In the genomic region with DNA sequence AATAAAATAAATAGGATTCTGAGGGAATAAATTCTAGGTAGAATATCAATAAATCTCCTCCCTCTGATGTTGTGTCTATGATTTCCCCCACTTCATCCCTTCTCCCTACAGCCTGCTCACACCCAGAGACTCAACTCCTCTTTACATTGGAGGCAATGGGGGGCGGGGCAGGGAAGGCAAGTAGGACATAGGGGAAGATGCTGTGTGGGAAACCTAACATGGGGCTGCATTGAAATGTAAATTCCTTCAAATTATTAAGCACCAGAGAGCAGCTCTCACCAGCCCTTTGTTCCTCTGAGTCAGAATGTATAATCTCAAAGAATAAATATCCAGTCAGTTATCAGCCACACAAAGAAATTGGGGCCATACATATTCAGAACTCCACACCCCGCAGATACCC, we compare ENCODE assay signal across 25 mouse cellular contexts.
DNase-seq lines count a peak whose midpoint lies in the region; ATAC-seq and TF ChIP-seq lines count a peak whose summit lies in the region.
"Had no signal": no experiment of that assay in that cellular context is flagged by ENCODE, and none has a peak within 500 bp of the region (broad histone marks: within the 10 kb centered on the region; RNA-seq: fewer than 3 reads in every experiment).

No protein-coding gene starts in this region.

- no peak overlapping the region for H3K4me2 ChIP-seq in hindbrain, postnatal 0 days (ENCODE audit: low read depth, low read length)
- no peak overlapping the region for H3K4me2 ChIP-seq in forebrain, embryonic 12.5 days
- no peak overlapping the region for H3K4me2 ChIP-seq in midbrain, embryonic 11.5 days
- H3K4me2 ChIP-seq: limb, embryonic 13.5 days; liver, embryonic 12.5 days had no signal

- H3K9me3 ChIP-seq in hindbrain, embryonic 10.5 days, result no peaks in the 10 kb centered on the region
- no peaks in the 10 kb centered on the region for H3K9me3 ChIP-seq in hindbrain, postnatal 0 days (ENCODE audit: low read length)
- H3K9me3 ChIP-seq in forebrain, embryonic 12.5 days, result no peaks in the 10 kb centered on the region
- no peaks in the 10 kb centered on the region for H3K9me3 ChIP-seq in midbrain, embryonic 11.5 days (ENCODE audit: control insufficient read depth, low read length)
- H3K9me3 ChIP-seq: limb, embryonic 13.5 days; liver, embryonic 12.5 days had no signal

- H3K4me1 ChIP-seq in hindbrain, embryonic 10.5 days (replicated peaks), result peaks cover 29% of the 10 kb centered on the region
- no peaks in the 10 kb centered on the region for H3K4me1 ChIP-seq in hindbrain, postnatal 0 days (ENCODE audit: insufficient read depth, low read length)
- peaks cover 21% of the 10 kb centered on the region for H3K4me1 ChIP-seq in forebrain, embryonic 12.5 days
- peaks cover 11% of the 10 kb centered on the region for H3K4me1 ChIP-seq in midbrain, embryonic 11.5 days (ENCODE audit: control insufficient read depth, insufficient read depth, low read length)
- H3K4me1 ChIP-seq: limb, embryonic 13.5 days; liver, embryonic 12.5 days had no signal

- 52% methylated on average over 2 of the region's 2 CpGs for WGBS in hindbrain, embryonic 10.5 days
- WGBS in hindbrain, postnatal 0 days, result 24% methylated on average over 2 of the region's 2 CpGs
- 59% methylated on average over 2 of the region's 2 CpGs for WGBS in forebrain, embryonic 12.5 days
- 64% methylated on average over 2 of the region's 2 CpGs for WGBS in midbrain, embryonic 11.5 days

- no peaks in the 10 kb centered on the region for H3K36me3 ChIP-seq in hindbrain, embryonic 10.5 days
- no peaks in the 10 kb centered on the region for H3K36me3 ChIP-seq in hindbrain, postnatal 0 days (ENCODE audit: insufficient read depth, low read length)
- no peaks in the 10 kb centered on the region for H3K36me3 ChIP-seq in forebrain, embryonic 12.5 days (replicated peaks)
- no peaks in the 10 kb centered on the region for H3K36me3 ChIP-seq in midbrain, embryonic 11.5 days (ENCODE audit: control insufficient read depth, insufficient read depth, low read length)
- H3K36me3 ChIP-seq: G1E; limb, embryonic 13.5 days; liver, embryonic 12.5 days had no signal

- H3K9ac ChIP-seq in hindbrain, postnatal 0 days (replicated peaks; ENCODE audit: low read length), result no peak overlapping the region
- H3K9ac ChIP-seq in forebrain, embryonic 12.5 days, result no peak overlapping the region
- no peak overlapping the region for H3K9ac ChIP-seq in midbrain, embryonic 11.5 days (ENCODE audit: low read length)
- H3K9ac ChIP-seq: limb, embryonic 13.5 days; liver, embryonic 12.5 days had no signal

- no peak overlapping the region for H3K4me3 ChIP-seq in hindbrain, embryonic 10.5 days
- no peak overlapping the region for H3K4me3 ChIP-seq in hindbrain, postnatal 0 days (ENCODE audit: low read length)
- no peak overlapping the region for H3K4me3 ChIP-seq in forebrain, embryonic 12.5 days (replicated peaks)
- no peak overlapping the region for H3K4me3 ChIP-seq in midbrain, embryonic 11.5 days (ENCODE audit: low read depth, low read length)
- H3K4me3 ChIP-seq: limb, embryonic 13.5 days; liver, embryonic 12.5 days had no signal

- TF ChIP-seq POLR2A in brain, embryonic 14.5 days (IDR thresholded peaks at IDR 0.05; ENCODE audit: borderline replicate concordance, extremely low read depth, insufficient read depth, insufficient read length, poor library complexity, severe bottlenecking), result no peak

- H3K27ac ChIP-seq in hindbrain, embryonic 10.5 days, result peak overlapping the region; percentile 74
- H3K27ac ChIP-seq in hindbrain, postnatal 0 days, result no peak overlapping the region
- peak overlapping the region; percentile 38 for H3K27ac ChIP-seq in forebrain, embryonic 12.5 days
- no peak overlapping the region; the same call in 1 of the 2 replicates for H3K27ac ChIP-seq in midbrain, embryonic 11.5 days (ENCODE audit: low read depth, low read length)
- H3K27ac ChIP-seq: limb, embryonic 13.5 days; liver, embryonic 12.5 days; stomach, postnatal 0 days had no signal

- ATAC-seq in hindbrain, postnatal 0 days, result no peak
- ATAC-seq in forebrain, embryonic 12.5 days (ENCODE audit: low FRiP score), result peak; percentile 78
- ATAC-seq in midbrain, embryonic 11.5 days (ENCODE audit: low FRiP score), result peak; percentile 91
- ATAC-seq: liver, embryonic 12.5 days; Patski had no signal

- TF ChIP-seq CTCF in hindbrain, postnatal 0 days (IDR thresholded peaks at IDR 0.05; ENCODE audit: low read depth), result no peak
- no peak for TF ChIP-seq CTCF in brain, embryonic 14.5 days (IDR thresholded peaks at IDR 0.05; ENCODE audit: borderline replicate concordance, extremely low read depth, insufficient read depth, insufficient read length)

- H3K27me3 ChIP-seq in hindbrain, embryonic 10.5 days (ENCODE audit: insufficient read depth, poor library complexity, severe bottlenecking), result no peaks in the 10 kb centered on the region
- H3K27me3 ChIP-seq in hindbrain, postnatal 0 days (ENCODE audit: insufficient read depth, low read length), result no peaks in the 10 kb centered on the region
- H3K27me3 ChIP-seq in forebrain, embryonic 12.5 days, result no peaks in the 10 kb centered on the region
- no peaks in the 10 kb centered on the region for H3K27me3 ChIP-seq in midbrain, embryonic 11.5 days (ENCODE audit: control insufficient read depth, insufficient read depth, low read length)
- H3K27me3 ChIP-seq: limb, embryonic 13.5 days; liver, embryonic 12.5 days had no signal

- DNase-seq in hindbrain, embryonic 10.5 days (ENCODE audit: low spot score), result peak; percentile 51
- no peak for DNase-seq in hindbrain, postnatal 0 days (ENCODE audit: low spot score)
- DNase-seq in brain, embryonic 14.5 days (ENCODE audit: low read depth), result peak; percentile 87
- no peak for DNase-seq in midbrain, embryonic 11.5 days (ENCODE audit: low spot score, missing footprints)
- no peak for DNase-seq in gastrocnemius, postnatal 25 days
- DNase-seq in layer of hippocampus, adult 9-11 months, result no peak
- no peak for DNase-seq in spleen, postnatal 14 days (ENCODE audit: low spot score in 2 of 2)
- DNase-seq: B cell, adult 2 months; cerebellum, adult 11-12 months; cerebellum, postnatal 10 days; gastrocnemius, postnatal 10 days; heart, adult 18-20 months; heart, postnatal 36 days; kidney, adult 11 months; kidney, postnatal 4 days; lung, adult 18-20 months; lung, postnatal 10 days; right cerebral cortex, adult 18-20 months; right cerebral cortex, postnatal 4 days had no signal

Comparison
In these comparisons a context has a peak if more than half of its experiments do, and no peak if none do; other contexts are left out.
1. DNase-seq: peak in hindbrain, embryonic 10.5 days (single experiment) and brain, embryonic 14.5 days (single experiment); none in hindbrain, postnatal 0 days (single experiment), midbrain, embryonic 11.5 days (single experiment), gastrocnemius, postnatal 25 days (single experiment), layer of hippocampus, adult 9-11 months (single experiment) and spleen, postnatal 14 days (0 of 2).
2. H3K27ac ChIP-seq: peak in hindbrain, embryonic 10.5 days (single experiment) and forebrain, embryonic 12.5 days (single experiment); none in hindbrain, postnatal 0 days (single experiment) and midbrain, embryonic 11.5 days (single experiment).